Mouse (Mus musculus) liver, adult 2 months (tissue): ENCODE results near the gene Zfp503.

Experiments
- CTCF ChIP-seq: fragments of 200-500 bp; IDR thresholded peaks from 2 replicates; pipeline ENCODE4 v1.5.1; 2011; ENCODE audit warnings: low read depth, low read length, control low read depth
- POLR2A ChIP-seq: fragments of 200-500 bp; IDR thresholded peaks from 2 replicates; pipeline ENCODE4 v1.6.1; 2011; ENCODE audit warnings: low read length, control low read depth; ENCODE audit not compliant: insufficient read depth; ENCODE audit errors: extremely low read depth

GRCm38 (mm10) chr14:21982592-21983310, 6.7 kb downstream of the Zfp503 start:
- TF ChIP-seq CTCF (no peak), POLR2A (no peak)
